Mouse (Mus musculus): ENCODE measurements at regions not wholly inside any gene's neighbourhood (a gene's known extent, or its start where the extent isn't known, plus 50 kb on each side); places are given as distances from the start of the nearest gene placed in this dataset.

- TF ChIP-seq CTCF (IDR thresholded peaks at IDR 0.05; ENCODE audit: control insufficient read depth, insufficient read depth, insufficient replicate concordance, low read depth, low read length) (no peak), POLR2A (IDR thresholded peaks at IDR 0.05; ENCODE audit: control insufficient read depth, low read depth, low read length) (no peak)
Measured at GRCm38 (mm10) chr10:97009859-97010258, 393.1 kb downstream of the Btg1 start.
